Mouse (Mus musculus): ENCODE data around the gene Pcbd1. TPM values are rescaled to one million over a fixed set of nuclear protein-coding genes. Genes with fewer than 3 reads are reported as not detected.

Gene Pcbd1
- 3.1 TPM for polyA plus RNA-seq (2014; fragmentation: Illumina TruSeq; extraction: RNeasy Lipid Tissue Mini Kit (QIAGEN cat#74804); ENCODE audit: low read depth, low replicate concordance)

DNA sequence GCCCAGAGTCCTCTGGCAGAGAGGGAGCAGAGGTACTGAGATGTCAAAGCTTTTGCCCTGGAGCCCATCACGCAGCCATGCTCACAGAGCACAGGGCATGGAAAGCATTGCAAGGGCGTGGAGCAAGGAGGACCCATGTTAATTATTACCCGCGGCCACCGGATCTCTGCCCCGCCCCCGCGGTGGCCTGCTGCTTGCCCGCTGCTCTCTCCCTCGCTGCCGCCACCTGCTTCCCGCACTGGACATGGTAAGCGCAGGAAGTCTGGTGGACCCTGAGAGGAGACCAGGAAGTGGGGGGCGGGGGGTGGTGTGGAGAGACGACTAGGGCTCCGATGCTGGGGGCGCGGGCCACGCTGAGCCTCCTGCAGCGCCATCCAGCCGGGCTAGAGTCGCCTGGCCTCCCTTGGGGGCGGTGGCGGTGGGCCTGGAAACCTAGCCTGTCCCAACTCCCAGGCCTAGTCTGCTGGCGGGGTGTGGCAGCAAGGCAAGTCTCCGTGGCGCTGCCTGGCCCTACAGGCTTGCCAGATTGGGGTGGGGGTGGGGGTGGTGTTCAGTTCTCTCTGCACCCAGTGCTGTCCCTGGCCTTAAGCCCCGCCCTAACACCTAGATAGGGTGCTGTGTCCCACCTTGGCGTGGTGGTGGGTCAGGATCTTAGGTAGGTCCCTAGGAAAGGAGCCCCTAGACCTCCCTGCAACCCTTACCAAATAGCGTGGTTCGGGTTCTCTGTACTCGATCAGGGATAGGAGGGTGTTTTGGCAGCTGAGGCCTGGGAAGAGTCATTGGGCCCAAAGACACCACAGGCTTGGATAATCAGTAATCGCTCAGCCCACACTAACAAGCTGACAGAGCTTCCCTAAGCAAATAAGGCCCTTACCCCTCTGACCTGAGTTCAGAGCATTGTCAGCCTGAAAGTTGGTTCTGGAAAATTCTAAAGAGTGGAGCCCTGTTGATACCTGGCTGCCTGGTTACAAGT lies at the start of gene Pcbd1:
TSS of gene Pcbd1 (plus strand) at position 162 of the 973 bp plus-strand sequence.

Other genes with a start within 250 kb of the Pcbd1 start
- 19.5 TPM for gene Sgpl1, start 58.4 kb downstream of the Pcbd1 start, polyA plus RNA-seq (2014; fragmentation: Illumina TruSeq; extraction: RNeasy Lipid Tissue Mini Kit (QIAGEN cat#74804); ENCODE audit: low read depth, low replicate concordance)
- gene Tbata, start 82.6 kb downstream of the Pcbd1 start, polyA plus RNA-seq (2014; fragmentation: Illumina TruSeq; extraction: RNeasy Lipid Tissue Mini Kit (QIAGEN cat#74804); ENCODE audit: low read depth, low replicate concordance), result not detected
- 0.63 TPM for gene Adamts14, start 184.1 kb downstream of the Pcbd1 start, polyA plus RNA-seq (2014; fragmentation: Illumina TruSeq; extraction: RNeasy Lipid Tissue Mini Kit (QIAGEN cat#74804); ENCODE audit: low read depth, low replicate concordance)
- gene Prf1, start 208.5 kb downstream of the Pcbd1 start, polyA plus RNA-seq (2014; fragmentation: Illumina TruSeq; extraction: RNeasy Lipid Tissue Mini Kit (QIAGEN cat#74804); ENCODE audit: low read depth, low replicate concordance), result not detected